Mouse (Mus musculus): ENCODE data around the gene Pgrmc2. TPM values are rescaled to one million over a fixed set of nuclear protein-coding genes. Genes with fewer than 3 reads are reported as not detected.
A peak's percentile ranks its signal among the peaks of the same experiment; 100 is the strongest.

Pgrmc2 gene
- polyA plus RNA-seq (2012; rRNA removed), result 7.8 and 12.9 TPM in 2 replicates
- 11.5 and 13.0 TPM in 2 replicates for polyA plus RNA-seq (2014; fragmentation: Nextera tagmentation; extraction: Ambion mirVana)

DNA sequence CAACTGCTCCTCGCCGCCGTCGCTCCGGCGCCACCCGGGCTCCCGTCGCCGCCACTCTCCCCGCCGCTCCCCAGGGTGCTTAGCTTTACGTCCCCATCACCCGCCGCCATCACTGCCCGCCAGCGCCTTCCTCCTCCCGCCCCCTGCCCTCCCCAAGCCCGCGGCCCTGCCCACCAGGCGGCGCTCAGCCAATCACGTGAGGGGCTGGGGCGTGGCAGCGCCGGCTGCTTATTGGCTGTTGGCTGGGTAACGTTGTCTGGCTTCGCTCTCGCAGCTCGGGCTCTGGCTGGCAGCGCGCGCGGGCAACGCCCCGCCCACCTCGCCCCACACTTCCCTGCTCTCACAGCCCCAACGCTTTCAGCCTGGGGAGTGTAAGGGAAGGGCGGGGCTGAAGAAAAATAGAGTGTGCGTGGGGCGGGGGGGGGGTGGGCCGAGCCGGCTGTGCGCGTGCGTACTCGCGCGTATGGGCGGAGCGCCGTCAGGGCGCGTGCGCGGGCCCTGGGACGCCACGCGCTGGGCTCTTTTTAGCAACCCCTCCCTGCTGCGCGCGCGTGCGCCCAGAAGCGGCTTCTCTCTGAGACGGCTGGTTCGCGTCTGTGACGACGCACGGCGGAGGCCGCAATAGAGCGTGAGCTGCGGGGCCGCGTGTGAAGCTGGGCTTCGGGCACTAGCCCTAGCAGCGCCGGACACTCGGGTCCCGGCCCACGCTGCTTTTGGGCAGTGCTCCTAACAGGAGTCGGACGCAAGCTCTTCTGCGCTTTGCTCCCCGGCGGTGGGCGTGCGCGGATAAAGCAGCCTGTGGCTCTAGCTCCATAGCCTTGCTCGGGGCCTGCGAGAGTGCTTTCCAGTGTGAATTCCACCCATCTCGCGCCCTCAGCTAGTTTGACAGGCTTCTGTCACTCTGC lies at the start of gene Pgrmc2:
Pgrmc2 (minus strand) TSS at position 162 of the 905 bp plus-strand sequence.
- Histone ChIP-seq H3K9ac (replicated peaks) (peak within 1 kb of the TSS; percentile 83), H3K27me3 (ENCODE audit: control insufficient read depth, insufficient read depth, low read length) (no peaks in the 10 kb centered on the region), H3K4me3 (ENCODE audit: insufficient read depth in 1 of 2, low read depth in 2 of 2, low read length in 2 of 2) (peak within 1 kb of the TSS; percentile 69 to 91), H3K4me1 (replicated peaks; ENCODE audit: control insufficient read depth in 2 of 2, insufficient read depth in 2 of 2, low read length in 1 of 2) (peaks cover 7 to 19% of the 10 kb centered on the region in 2 experiments), H3K27ac (peak within 1 kb of the TSS; percentile 78), H3K4me2 (ENCODE audit: low read depth) (peak within 1 kb of the TSS; percentile 84), H3K9me3 (ENCODE audit: control insufficient read depth, low read length) (no peaks in the 10 kb centered on the region), H3K36me3 (replicated peaks; ENCODE audit: control insufficient read depth, insufficient read depth, low read depth) (no peaks in the 10 kb centered on the region)
- DNase-seq (ENCODE audit: low read depth in 3 of 3, low spot score in 3 of 3) (peak; percentile 94 to 97 (median 95)), ATAC-seq (ENCODE audit: insufficient read depth) (peak; percentile 96)
- no peak for TF ChIP-seq EP300 (IDR thresholded peaks at IDR 0.05; ENCODE audit: low read depth)
- TF ChIP-seq CTCF (IDR thresholded peaks at IDR 0.05; ENCODE audit: low read depth), result peak; percentile 57
- WGBS (ENCODE audit: insufficient replicate concordance), result under 1% methylated on average over 94 of the region's 95 CpGs

DNA sequence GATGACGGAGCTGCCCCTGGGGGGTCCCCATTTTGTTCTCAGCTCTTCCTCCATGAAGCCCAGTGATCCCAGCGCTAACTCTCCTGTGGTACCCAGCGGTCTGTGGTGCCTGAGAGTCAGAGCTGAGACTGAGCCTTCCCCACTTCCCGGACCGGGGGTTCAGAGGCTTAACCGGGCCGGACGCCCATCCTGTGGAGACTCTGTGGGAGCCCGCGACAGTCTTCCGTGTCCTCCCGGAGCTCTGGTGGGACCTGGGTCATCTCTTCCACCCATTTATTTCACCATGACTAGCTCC lies 41.1 kb upstream of the Pgrmc2 start:
- ATAC-seq (ENCODE audit: insufficient read depth) (no peak), DNase-seq (ENCODE audit: low read depth in 3 of 3, low spot score in 3 of 3) (no peak)
- H3K27me3 ChIP-seq (ENCODE audit: control insufficient read depth, insufficient read depth, low read length), result peaks cover 4% of the 10 kb centered on the region
- H3K4me2 ChIP-seq (ENCODE audit: low read depth), result no peak overlapping the region
- TF ChIP-seq EP300 (IDR thresholded peaks at IDR 0.05; ENCODE audit: low read depth) (no peak), CTCF (IDR thresholded peaks at IDR 0.05; ENCODE audit: low read depth) (no peak)
- no peaks in the 10 kb centered on the region for H3K9me3 ChIP-seq (ENCODE audit: control insufficient read depth, low read length)
- H3K36me3 ChIP-seq (replicated peaks; ENCODE audit: control insufficient read depth, insufficient read depth, low read depth), result no peaks in the 10 kb centered on the region
- WGBS (ENCODE audit: insufficient replicate concordance), result 22% methylated on average over 12 of the region's 12 CpGs
- no peak overlapping the region for H3K4me3 ChIP-seq (ENCODE audit: insufficient read depth in 1 of 2, low read depth in 2 of 2, low read length in 2 of 2)
- no peaks in the 10 kb centered on the region for H3K4me1 ChIP-seq (replicated peaks; ENCODE audit: control insufficient read depth in 2 of 2, insufficient read depth in 2 of 2, low read length in 1 of 2)
- H3K9ac ChIP-seq (replicated peaks), result no peak overlapping the region
- H3K27ac ChIP-seq, result no peak overlapping the region

GRCm38 (mm10) chr3:41123190-41123999 lies 40.5 kb upstream of the Pgrmc2 start:
- Histone ChIP-seq H3K9me3 (ENCODE audit: control insufficient read depth, low read length) (no peaks in the 10 kb centered on the region), H3K4me3 (ENCODE audit: insufficient read depth in 1 of 2, low read depth in 2 of 2, low read length in 2 of 2) (no peak overlapping the region), H3K4me2 (ENCODE audit: low read depth) (no peak overlapping the region), H3K36me3 (replicated peaks; ENCODE audit: control insufficient read depth, insufficient read depth, low read depth) (no peaks in the 10 kb centered on the region), H3K27ac (no peak overlapping the region), H3K27me3 (ENCODE audit: control insufficient read depth, insufficient read depth, low read length) (peaks cover 4% of the 10 kb centered on the region), H3K4me1 (replicated peaks; ENCODE audit: control insufficient read depth in 2 of 2, insufficient read depth in 2 of 2, low read length in 1 of 2) (no peaks in the 10 kb centered on the region), H3K9ac (replicated peaks) (no peak overlapping the region)
- 38% methylated on average over 10 of the region's 10 CpGs for WGBS (ENCODE audit: insufficient replicate concordance)
- TF ChIP-seq EP300 (IDR thresholded peaks at IDR 0.05; ENCODE audit: low read depth) (no peak), CTCF (IDR thresholded peaks at IDR 0.05; ENCODE audit: low read depth) (no peak)
- ATAC-seq (ENCODE audit: insufficient read depth) (no peak), DNase-seq (ENCODE audit: low read depth in 3 of 3, low spot score in 3 of 3) (no peak)

DNA sequence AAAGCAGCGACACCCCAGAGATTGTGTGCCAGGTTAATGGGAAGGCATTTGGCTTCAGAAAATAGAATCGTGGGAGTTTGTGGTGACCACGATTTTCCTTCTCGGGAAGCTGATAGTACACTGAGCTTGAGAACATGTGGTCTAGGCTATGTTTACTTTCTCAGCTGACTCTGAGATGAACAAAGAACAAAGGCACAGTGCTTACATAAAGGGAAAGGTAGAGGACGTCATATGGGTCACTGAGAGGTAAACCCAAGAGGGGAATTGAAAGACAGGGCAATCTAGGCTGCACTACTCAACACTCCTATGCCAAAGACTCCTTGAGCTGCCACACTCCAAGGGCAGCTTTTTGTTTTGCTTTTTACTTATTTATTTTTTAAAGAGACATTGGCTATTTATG lies 35.3 kb upstream of the Pgrmc2 start:
- DNase-seq (ENCODE audit: low read depth in 3 of 3, low spot score in 3 of 3) (no peak), ATAC-seq (ENCODE audit: insufficient read depth) (no peak)
- WGBS (ENCODE audit: insufficient replicate concordance), result 38% methylated on average over 5 of the region's 5 CpGs
- Histone ChIP-seq H3K9ac (replicated peaks) (no peak overlapping the region), H3K36me3 (replicated peaks; ENCODE audit: control insufficient read depth, insufficient read depth, low read depth) (no peaks in the 10 kb centered on the region), H3K4me3 (ENCODE audit: insufficient read depth in 1 of 2, low read depth in 2 of 2, low read length in 2 of 2) (no peak overlapping the region), H3K27me3 (ENCODE audit: control insufficient read depth, insufficient read depth, low read length) (no peaks in the 10 kb centered on the region; the same call in 1 of the 2 replicates), H3K27ac (no peak overlapping the region), H3K4me2 (ENCODE audit: low read depth) (no peak overlapping the region), H3K9me3 (ENCODE audit: control insufficient read depth, low read length) (no peaks in the 10 kb centered on the region), H3K4me1 (replicated peaks; ENCODE audit: control insufficient read depth in 2 of 2, insufficient read depth in 2 of 2, low read length in 1 of 2) (no peaks in the 10 kb centered on the region)
- TF ChIP-seq EP300 (IDR thresholded peaks at IDR 0.05; ENCODE audit: low read depth) (no peak), CTCF (IDR thresholded peaks at IDR 0.05; ENCODE audit: low read depth) (no peak)

GRCm38 (mm10) chr3:41117447-41117846 lies 34.6 kb upstream of the Pgrmc2 start:
- no peak overlapping the region for H3K27ac ChIP-seq
- ATAC-seq (ENCODE audit: insufficient read depth) (no peak), DNase-seq (ENCODE audit: low read depth in 3 of 3, low spot score in 3 of 3) (no peak)
- H3K4me3 ChIP-seq (ENCODE audit: insufficient read depth in 1 of 2, low read depth in 2 of 2, low read length in 2 of 2), result no peak overlapping the region
- H3K9ac ChIP-seq (replicated peaks), result no peak overlapping the region
- no peaks in the 10 kb centered on the region for H3K36me3 ChIP-seq (replicated peaks; ENCODE audit: control insufficient read depth, insufficient read depth, low read depth)
- H3K4me2 ChIP-seq (ENCODE audit: low read depth), result no peak overlapping the region
- no peaks in the 10 kb centered on the region for H3K4me1 ChIP-seq (replicated peaks; ENCODE audit: control insufficient read depth in 2 of 2, insufficient read depth in 2 of 2, low read length in 1 of 2)
- no peaks in the 10 kb centered on the region for H3K9me3 ChIP-seq (ENCODE audit: control insufficient read depth, low read length)
- no peaks in the 10 kb centered on the region; the same call in 1 of the 2 replicates for H3K27me3 ChIP-seq (ENCODE audit: control insufficient read depth, insufficient read depth, low read length)
- TF ChIP-seq CTCF (IDR thresholded peaks at IDR 0.05; ENCODE audit: low read depth) (no peak), EP300 (IDR thresholded peaks at IDR 0.05; ENCODE audit: low read depth) (no peak)
